Mouse (Mus musculus) C2C12 (cell line): ENCODE measurements around the gene Elk4. TPM values are rescaled to one million over a fixed set of nuclear protein-coding genes. Genes with fewer than 3 reads are reported as not detected.

Experiments used
- H3K27me3 ChIP-seq: one replicate; pipeline ENCODE4 v1.6.1; 2011; ENCODE audit not compliant: control insufficient read depth, insufficient read depth, insufficient read length
- H3K36me3 ChIP-seq: one replicate; pipeline ENCODE4 v1.6.1; 2011; ENCODE audit not compliant: control insufficient read depth, insufficient read depth
- H3K4me3 ChIP-seq: one replicate; pipeline ENCODE4 v1.5.1; 2011; ENCODE audit warnings: mild to moderate bottlenecking, control low read depth; ENCODE audit not compliant: poor library complexity, insufficient read depth, severe bottlenecking
- H3K79me2 ChIP-seq: one replicate; pipeline ENCODE4 v1.6.1; 2011; ENCODE audit not compliant: control insufficient read depth, insufficient read depth
- H3K79me3 ChIP-seq: one replicate; pipeline ENCODE4 v1.6.1; 2011; ENCODE audit warnings: low read depth, control low read depth
- H3ac ChIP-seq: one replicate; pipeline ENCODE3; 2011; ENCODE audit warnings: low read depth; ENCODE audit not compliant: control insufficient read depth, insufficient read length
- CEBPB ChIP-seq: IDR thresholded peaks from one replicate; pipeline ENCODE4 v1.6.1; 2011; ENCODE audit warnings: low read depth, mild to moderate bottlenecking, control low read depth, moderate library complexity
- CTCF ChIP-seq: IDR thresholded peaks from one replicate; pipeline ENCODE4 v1.5.1; 2011; ENCODE audit not compliant: control insufficient read depth, insufficient read depth, insufficient read length
- FOSL1 ChIP-seq: IDR thresholded peaks from one replicate; pipeline ENCODE4 v1.8.0; 2011; ENCODE audit warnings: mild to moderate bottlenecking, low read length; ENCODE audit not compliant: poor library complexity, insufficient read depth, severe bottlenecking
- MAX ChIP-seq: IDR thresholded peaks from one replicate; pipeline ENCODE4 v1.6.1; 2011; ENCODE audit warnings: mild to moderate bottlenecking, control low read depth
- MYOD1 ChIP-seq: IDR thresholded peaks from one replicate; pipeline ENCODE4 v1.6.1; 2011; ENCODE audit warnings: low read depth; ENCODE audit not compliant: control insufficient read depth, insufficient read length
- MYOG ChIP-seq: IDR thresholded peaks from one replicate; pipeline ENCODE4 v1.6.1; 2011; ENCODE audit not compliant: control insufficient read depth, insufficient read length; ENCODE audit errors: extremely low read depth
- USF1 ChIP-seq: IDR thresholded peaks from one replicate; pipeline ENCODE4 v1.6.1; 2011; ENCODE audit warnings: low read depth, mild to moderate bottlenecking, control low read depth, moderate library complexity
- polyA plus RNA-seq: library from polyadenylated mRNA; unstranded; fragments of >200 nt; fragmentation: generic; extraction: Trizol; gene quantifications from one replicate; pipeline ENCODE4 v1.2.1, GENCODE M21; 2012; ENCODE audit warnings: missing spikeins

Gene Elk4
- polyA plus RNA-seq, 1 experiment: 11.9 TPM

DNA sequence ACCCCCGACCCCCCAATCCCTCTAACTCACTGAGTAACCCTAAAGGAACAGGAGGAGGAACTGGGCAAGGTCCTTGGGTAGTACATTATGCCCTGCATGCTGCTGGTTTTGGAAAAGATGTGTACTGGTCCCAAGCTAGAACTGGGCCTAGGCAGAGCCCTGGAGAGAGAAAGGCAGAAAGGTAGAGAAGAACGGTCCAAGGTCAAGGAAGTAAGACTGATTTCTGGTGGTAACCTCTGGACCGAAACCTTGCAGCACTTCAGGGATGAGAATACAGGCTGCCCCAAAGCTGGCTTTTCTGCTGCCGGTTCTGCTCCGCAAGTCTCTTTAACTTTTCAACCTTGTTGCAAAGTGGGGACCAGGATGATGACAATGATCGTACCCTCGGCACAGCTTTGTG is 42.8 kb upstream of the Elk4 start:
- Histone ChIP-seq H3K4me3 (no peak overlapping the region), H3K36me3 (no peaks in the 10 kb centered on the region), H3K27me3 (peaks cover 49% of the 10 kb centered on the region), H3K79me3 (no peaks in the 10 kb centered on the region), H3ac (no peak overlapping the region), H3K79me2 (no peaks in the 10 kb centered on the region)
- TF ChIP-seq USF1 (no peak), MAX (no peak), CEBPB (no peak), FOSL1 (no peak), MYOG (no peak), MYOD1 (no peak), CTCF (no peak)

DNA sequence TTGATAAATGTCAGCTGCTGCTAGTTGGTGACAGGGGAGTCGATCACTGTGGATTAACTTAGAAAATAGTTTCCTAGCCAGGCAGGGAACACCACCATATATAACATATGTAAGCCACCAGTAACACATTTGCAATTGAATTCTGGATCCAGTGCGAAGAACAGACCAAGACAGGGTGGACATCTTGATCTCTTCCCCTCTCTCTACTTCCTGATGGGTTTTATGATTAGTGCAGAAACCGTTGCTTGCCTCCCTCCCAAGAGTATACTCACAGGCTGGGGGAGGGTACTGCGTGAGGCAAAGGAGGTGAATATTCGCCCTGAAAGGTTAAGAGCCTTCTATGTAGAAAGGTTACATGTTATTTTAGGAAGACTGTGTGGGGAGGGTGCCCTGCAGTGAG is 41.6 kb upstream of the Elk4 start:
- Histone ChIP-seq H3K79me3 (no peaks in the 10 kb centered on the region), H3K4me3 (no peak overlapping the region), H3ac (no peak overlapping the region), H3K79me2 (no peaks in the 10 kb centered on the region), H3K27me3 (peaks cover 49% of the 10 kb centered on the region), H3K36me3 (no peaks in the 10 kb centered on the region)
- TF ChIP-seq FOSL1: no peak
- no peak for TF ChIP-seq MAX
- no peak for TF ChIP-seq CTCF
- no peak for TF ChIP-seq USF1
- no peak for TF ChIP-seq CEBPB
- TF ChIP-seq MYOD1: no peak
- TF ChIP-seq MYOG: no peak

GRCm38 (mm10) chr1:131967336-131967735 is 40.1 kb upstream of the Elk4 start:
- H3K79me3 ChIP-seq: no peaks in the 10 kb centered on the region
- H3K27me3 ChIP-seq: peaks cover 51% of the 10 kb centered on the region
- no peak for TF ChIP-seq MAX
- no peak for TF ChIP-seq MYOG
- no peak for TF ChIP-seq CTCF
- TF ChIP-seq USF1: no peak
- TF ChIP-seq FOSL1: no peak
- TF ChIP-seq CEBPB: no peak
- TF ChIP-seq MYOD1: no peak
- H3K4me3 ChIP-seq: no peak overlapping the region
- no peak overlapping the region for H3ac ChIP-seq
- H3K79me2 ChIP-seq: no peaks in the 10 kb centered on the region
- H3K36me3 ChIP-seq: no peaks in the 10 kb centered on the region

DNA sequence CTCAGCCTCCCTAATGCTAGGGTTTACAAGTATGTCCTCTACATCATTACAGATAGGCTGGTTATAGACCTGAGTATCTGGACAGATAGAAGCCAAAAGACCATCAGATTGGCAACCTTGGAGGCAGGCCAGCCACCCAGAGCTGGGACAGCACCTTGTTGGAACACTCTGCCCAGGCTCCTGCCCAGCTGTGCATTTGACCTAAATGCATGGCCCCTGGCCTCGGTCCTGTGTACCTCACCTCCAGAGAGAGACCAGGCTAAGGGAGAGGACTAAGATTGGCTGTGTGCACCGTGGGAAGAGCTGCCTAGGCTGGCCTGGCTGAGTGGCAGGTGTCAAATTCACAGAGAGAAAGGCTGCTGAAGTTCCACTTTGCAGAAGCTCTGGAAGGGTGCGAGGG is 38.9 kb upstream of the Elk4 start:
- TF ChIP-seq MAX (no peak), MYOD1 (no peak), CTCF (no peak), MYOG (no peak), CEBPB (no peak), FOSL1 (no peak), USF1 (no peak)
- Histone ChIP-seq H3K27me3 (peaks cover 49% of the 10 kb centered on the region), H3K79me2 (no peaks in the 10 kb centered on the region), H3ac (no peak overlapping the region), H3K4me3 (no peak overlapping the region), H3K79me3 (no peaks in the 10 kb centered on the region), H3K36me3 (no peaks in the 10 kb centered on the region)

DNA sequence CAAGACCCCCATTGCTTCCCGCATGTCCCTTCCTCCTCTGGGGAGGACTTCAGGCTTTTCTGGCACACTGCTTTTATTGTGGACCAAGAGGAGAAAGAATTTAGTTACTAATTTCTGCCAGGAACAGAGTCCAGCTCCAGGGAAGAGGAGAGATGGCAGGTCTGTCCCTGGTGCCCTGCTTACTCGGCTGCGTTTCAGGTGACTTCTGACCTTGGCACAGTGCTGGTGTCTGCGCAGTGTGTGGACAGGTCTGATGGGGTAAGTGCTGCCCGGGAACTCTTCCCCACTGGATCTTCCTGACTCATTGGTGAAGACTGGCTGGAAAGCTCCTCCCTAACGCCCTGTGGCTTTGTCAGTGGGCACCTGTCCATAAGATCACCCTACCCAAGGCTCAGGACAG is 38.4 kb upstream of the Elk4 start:
- peaks cover 49% of the 10 kb centered on the region for H3K27me3 ChIP-seq
- no peak overlapping the region for H3K4me3 ChIP-seq
- H3K79me3 ChIP-seq: no peaks in the 10 kb centered on the region
- TF ChIP-seq FOSL1 (no peak), CEBPB (no peak), MYOD1 (no peak), CTCF (no peak), USF1 (no peak), MYOG (no peak), MAX (no peak)
- H3ac ChIP-seq: no peak overlapping the region
- no peaks in the 10 kb centered on the region for H3K36me3 ChIP-seq
- H3K79me2 ChIP-seq: no peaks in the 10 kb centered on the region

GRCm38 (mm10) chr1:131969825-131970224 is 37.6 kb upstream of the Elk4 start:
- Histone ChIP-seq H3K79me3 (no peaks in the 10 kb centered on the region), H3K36me3 (no peaks in the 10 kb centered on the region), H3K4me3 (no peak overlapping the region), H3K27me3 (peaks cover 47% of the 10 kb centered on the region), H3K79me2 (no peaks in the 10 kb centered on the region), H3ac (no peak overlapping the region)
- no peak for TF ChIP-seq FOSL1
- TF ChIP-seq CEBPB: no peak
- no peak for TF ChIP-seq USF1
- TF ChIP-seq MAX: no peak
- no peak for TF ChIP-seq CTCF
- no peak for TF ChIP-seq MYOD1
- TF ChIP-seq MYOG: no peak
